Mouse (Mus musculus): ENCODE data around the gene Cstf3. TPM values are rescaled to one million over a fixed set of nuclear protein-coding genes. Genes with fewer than 3 reads are reported as not detected.

Cstf3 gene
- polyA plus RNA-seq, 1 experiment from 2014 or later, result 63.1 TPM

Other genes starting within 250 kb of the Cstf3 start
- gene D430041D05Rik, start 179.5 kb upstream of the Cstf3 start, polyA plus RNA-seq (2015; fragmentation: Nextera tagmentation; extraction: Ambion mirVana), result 0.14 and 0.19 TPM in 2 replicates
- gene Hipk3, start 96.1 kb upstream of the Cstf3 start, polyA plus RNA-seq (2015; fragmentation: Nextera tagmentation; extraction: Ambion mirVana), result 15.4 and 16.2 TPM in 2 replicates
- 31.7 and 36.6 TPM in 2 replicates for gene Tcp11l1, start 121.6 kb downstream of the Cstf3 start, polyA plus RNA-seq (2015; fragmentation: Nextera tagmentation; extraction: Ambion mirVana)
- gene Pin1rt1, start 125.9 kb downstream of the Cstf3 start, polyA plus RNA-seq (2015; fragmentation: Nextera tagmentation; extraction: Ambion mirVana), result not detected in 2 replicates
- 14.2 and 18.8 TPM in 2 replicates for gene Depdc7, start 152.4 kb downstream of the Cstf3 start, polyA plus RNA-seq (2015; fragmentation: Nextera tagmentation; extraction: Ambion mirVana)
- 7.9 and 8.6 TPM in 2 replicates for gene Qser1, start 226.2 kb downstream of the Cstf3 start, polyA plus RNA-seq (2015; fragmentation: Nextera tagmentation; extraction: Ambion mirVana)